Mouse (Mus musculus): ENCODE data around the gene Ugt1a7c. TPM values are rescaled to one million over a fixed set of nuclear protein-coding genes. Genes with fewer than 3 reads are reported as not detected.
"Not testable (repeated sequence)": the region's sequence is repeated elsewhere in the genome, so short reads cannot be mapped to it uniquely, and the experiment has no call there.

Gene Ugt1a7c
- polyA plus RNA-seq, 1 experiment from 2014 or later: 57.4 TPM

DNA sequence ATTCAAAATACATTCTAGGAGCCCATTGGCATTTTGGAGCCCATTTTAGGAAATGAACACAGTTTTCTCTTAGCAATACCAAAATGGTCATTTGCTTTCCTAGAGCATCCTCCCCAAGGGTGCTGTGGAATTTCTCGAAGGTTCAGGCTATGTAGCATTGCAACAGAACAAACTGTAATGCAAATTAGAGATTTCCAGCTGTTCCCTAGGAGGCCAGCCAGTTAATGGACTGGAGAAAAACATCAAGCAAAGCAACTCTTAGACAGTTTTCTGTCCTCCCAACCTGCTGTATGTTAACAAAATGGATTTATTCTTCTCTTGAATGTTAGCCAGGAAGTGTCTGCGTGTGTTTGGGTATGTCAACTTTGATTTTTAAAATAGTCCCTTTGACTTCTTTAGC is 41.8 kb downstream of the Ugt1a7c start:
- H3K27ac ChIP-seq (ENCODE audit: low read depth, low read length): no peak overlapping the region
- no peak overlapping the region for H3K9ac ChIP-seq (ENCODE audit: low read depth, low read length)
- H3K36me3 ChIP-seq (ENCODE audit: control insufficient read depth, insufficient read depth): no peaks in the 10 kb centered on the region
- no peak for TF ChIP-seq CTCF (IDR thresholded peaks at IDR 0.05; ENCODE audit: low read depth)
- H3K9me3 ChIP-seq (ENCODE audit: control insufficient read depth): no peaks in the 10 kb centered on the region
- H3K4me3 ChIP-seq (ENCODE audit: low read depth, low read length): no peak overlapping the region
- no peaks in the 10 kb centered on the region for H3K27me3 ChIP-seq (replicated peaks; ENCODE audit: control insufficient read depth, insufficient read depth, low read length)
- WGBS: 75% methylated on average over 2 of the region's 2 CpGs
- no peak overlapping the region for H3K4me2 ChIP-seq (replicated peaks; ENCODE audit: low read depth)
- no peak for ATAC-seq
- H3K4me1 ChIP-seq (replicated peaks; ENCODE audit: control insufficient read depth, insufficient read depth, low read length): peaks cover 5% of the 10 kb centered on the region; the same call in 1 of the 2 replicates

DNA sequence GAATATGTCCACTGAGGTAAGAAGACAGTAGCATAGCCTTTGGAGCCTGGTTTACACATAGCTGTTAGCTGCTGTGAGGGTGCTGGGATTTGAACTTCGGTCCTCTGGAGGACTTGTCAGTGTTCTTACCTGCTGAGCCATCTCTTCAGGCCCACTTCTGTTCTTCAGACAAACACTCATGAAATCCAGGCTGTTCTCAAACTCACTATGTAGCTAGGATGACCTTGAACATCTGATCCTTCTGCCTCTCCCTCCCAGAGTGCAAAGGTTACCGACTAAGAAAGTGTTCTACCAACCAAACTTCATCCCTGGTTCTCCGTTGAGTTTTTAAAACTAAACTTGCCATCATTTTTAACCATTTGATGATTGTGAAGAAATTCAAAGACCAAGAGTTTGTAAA is 42.4 kb downstream of the Ugt1a7c start:
- H3K27me3 ChIP-seq (replicated peaks; ENCODE audit: control insufficient read depth, insufficient read depth, low read length): no peaks in the 10 kb centered on the region
- WGBS: 59% methylated on average over 3 of the region's 3 CpGs
- no peak overlapping the region for H3K4me3 ChIP-seq (ENCODE audit: low read depth, low read length)
- TF ChIP-seq CTCF (IDR thresholded peaks at IDR 0.05; ENCODE audit: low read depth): no peak
- no peaks in the 10 kb centered on the region for H3K36me3 ChIP-seq (ENCODE audit: control insufficient read depth, insufficient read depth)
- H3K4me2 ChIP-seq (replicated peaks; ENCODE audit: low read depth): no peak overlapping the region
- peaks cover 5% of the 10 kb centered on the region; the same call in 1 of the 2 replicates for H3K4me1 ChIP-seq (replicated peaks; ENCODE audit: control insufficient read depth, insufficient read depth, low read length)
- H3K9me3 ChIP-seq (ENCODE audit: control insufficient read depth): no peaks in the 10 kb centered on the region
- ATAC-seq: no peak
- no peak overlapping the region for H3K9ac ChIP-seq (ENCODE audit: low read depth, low read length)
- no peak overlapping the region for H3K27ac ChIP-seq (ENCODE audit: low read depth, low read length)

DNA sequence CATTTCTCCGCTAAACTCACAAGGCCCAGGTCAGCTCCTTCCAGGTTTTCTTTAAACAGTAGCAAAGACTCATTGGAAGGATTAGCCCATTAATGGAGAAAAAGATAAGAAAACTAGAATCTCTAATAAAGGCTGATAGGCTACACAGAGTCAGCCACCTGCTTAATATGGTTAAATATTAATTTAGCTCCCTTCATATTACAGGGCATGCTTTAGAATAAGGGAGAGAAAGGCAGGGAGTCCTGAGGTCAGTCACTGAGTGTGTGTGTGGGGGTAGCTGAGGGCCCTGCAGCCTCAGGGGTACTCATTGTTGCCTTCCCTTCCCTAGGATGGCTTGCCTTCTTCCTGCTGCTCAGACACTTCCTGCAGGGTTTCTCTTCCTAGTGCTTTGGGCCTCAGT is 43.3 kb downstream of the Ugt1a7c start:
- H3K4me3 ChIP-seq (ENCODE audit: low read depth, low read length): no peak overlapping the region
- no peaks in the 10 kb centered on the region for H3K27me3 ChIP-seq (replicated peaks; ENCODE audit: control insufficient read depth, insufficient read depth, low read length)
- no peaks in the 10 kb centered on the region for H3K9me3 ChIP-seq (ENCODE audit: control insufficient read depth)
- no peak overlapping the region for H3K27ac ChIP-seq (ENCODE audit: low read depth, low read length)
- ATAC-seq: no peak
- WGBS: 41% methylated on average over 1 of the region's 1 CpGs
- no peak for TF ChIP-seq CTCF (IDR thresholded peaks at IDR 0.05; ENCODE audit: low read depth)
- H3K4me2 ChIP-seq (replicated peaks; ENCODE audit: low read depth): no peak overlapping the region
- H3K9ac ChIP-seq (ENCODE audit: low read depth, low read length): no peak overlapping the region
- H3K4me1 ChIP-seq (replicated peaks; ENCODE audit: control insufficient read depth, insufficient read depth, low read length): peaks cover 5% of the 10 kb centered on the region; the same call in 1 of the 2 replicates
- H3K36me3 ChIP-seq (ENCODE audit: control insufficient read depth, insufficient read depth): no peaks in the 10 kb centered on the region

DNA sequence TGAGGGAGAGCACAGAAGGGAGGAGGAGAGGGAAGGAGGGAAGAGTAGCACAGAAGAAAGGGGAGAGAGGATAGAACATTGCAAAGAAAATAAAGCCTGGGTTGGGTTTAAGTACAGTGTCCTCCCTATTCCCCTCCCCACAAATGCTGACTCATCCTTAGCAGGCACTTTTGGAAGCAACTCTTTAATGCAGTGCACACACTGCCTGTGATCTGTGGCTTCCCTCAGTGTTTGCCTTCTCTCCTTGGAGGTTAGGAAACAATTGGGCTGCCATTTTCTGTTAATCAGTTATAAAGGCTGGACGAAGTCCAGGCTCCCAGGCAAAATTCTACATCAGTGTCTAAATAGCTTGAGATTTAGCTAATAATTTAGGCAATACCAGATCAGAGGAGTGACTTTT is 45.6 kb downstream of the Ugt1a7c start:
- 29% methylated on average over 1 of the region's 1 CpGs for WGBS
- not testable (repeated sequence) for H3K27ac ChIP-seq (ENCODE audit: low read depth, low read length); H3K4me1 ChIP-seq (replicated peaks; ENCODE audit: control insufficient read depth, insufficient read depth, low read length); H3K4me2 ChIP-seq (replicated peaks; ENCODE audit: low read depth); H3K9me3 ChIP-seq (ENCODE audit: control insufficient read depth); H3K9ac ChIP-seq (ENCODE audit: low read depth, low read length); H3K36me3 ChIP-seq (ENCODE audit: control insufficient read depth, insufficient read depth); H3K27me3 ChIP-seq (replicated peaks; ENCODE audit: control insufficient read depth, insufficient read depth, low read length); H3K4me3 ChIP-seq (ENCODE audit: low read depth, low read length)
- ATAC-seq: peak; percentile 72

DNA sequence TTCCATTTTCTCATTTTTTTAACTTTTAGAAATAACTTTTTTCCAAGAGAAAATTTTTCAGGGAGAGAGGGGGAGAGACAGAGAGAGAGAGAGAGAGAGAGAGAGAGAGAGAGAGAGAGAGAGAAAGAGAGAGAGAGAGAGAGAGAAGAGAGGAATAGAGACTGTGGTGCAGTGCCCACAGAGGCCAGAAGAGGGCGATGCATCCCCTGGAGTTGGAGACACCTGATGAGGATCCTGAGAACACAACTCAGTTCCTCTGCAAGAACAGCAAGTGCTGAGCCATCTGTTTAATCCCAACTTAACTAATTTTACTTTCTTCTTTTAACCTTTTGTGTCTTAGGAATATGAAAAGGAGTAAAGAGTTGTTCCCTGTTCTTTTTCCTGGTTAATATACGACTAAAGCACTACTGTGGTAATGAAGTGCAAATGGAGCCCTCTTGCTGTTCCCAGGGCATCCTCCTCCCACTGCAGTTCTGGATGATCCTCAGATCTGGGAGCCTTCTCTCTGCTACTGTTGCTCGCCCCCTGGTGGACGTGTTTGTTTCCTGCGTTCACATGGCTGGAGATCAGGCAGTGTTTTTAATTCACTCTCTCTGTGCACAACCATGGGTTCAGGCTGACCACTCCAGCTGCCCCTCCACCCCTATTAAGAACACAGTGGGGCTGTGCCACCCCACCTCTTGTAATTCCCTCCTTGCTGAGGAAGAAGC is 49.3 kb downstream of the Ugt1a7c start:
- H3K9me3 ChIP-seq (ENCODE audit: control insufficient read depth); H3K4me2 ChIP-seq (replicated peaks; ENCODE audit: low read depth); H3K4me3 ChIP-seq (ENCODE audit: low read depth, low read length); H3K9ac ChIP-seq (ENCODE audit: low read depth, low read length); H3K36me3 ChIP-seq (ENCODE audit: control insufficient read depth, insufficient read depth); H3K27me3 ChIP-seq (replicated peaks; ENCODE audit: control insufficient read depth, insufficient read depth, low read length); H3K27ac ChIP-seq (ENCODE audit: low read depth, low read length); H3K4me1 ChIP-seq (replicated peaks; ENCODE audit: control insufficient read depth, insufficient read depth, low read length): not testable (repeated sequence)
- WGBS: 6% methylated on average over 5 of the region's 5 CpGs
- peak; percentile 68 for TF ChIP-seq CTCF (IDR thresholded peaks at IDR 0.05; ENCODE audit: low read depth)
- ATAC-seq: peak; percentile 41; the same call in 1 of the 2 replicates

DNA sequence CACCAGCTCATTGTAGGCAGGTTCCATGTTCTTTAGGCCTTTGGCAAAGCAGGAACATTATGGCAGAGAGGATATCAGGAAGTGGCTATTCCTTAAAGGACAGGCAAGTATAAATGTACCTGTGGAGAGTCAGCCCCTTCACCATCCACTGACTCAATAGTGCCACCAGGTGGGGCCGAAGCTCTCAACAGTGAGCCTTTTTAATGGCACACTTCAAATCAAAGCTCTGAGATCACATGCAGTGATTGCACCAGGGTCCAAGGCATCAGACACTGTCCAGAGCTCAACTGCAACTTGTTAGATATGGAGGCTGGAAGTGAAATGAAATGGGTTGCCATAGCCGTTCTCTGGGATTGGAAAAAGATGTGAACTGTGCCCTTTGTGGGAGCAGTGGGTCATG is 50.4 kb downstream of the Ugt1a7c start:
- not testable (repeated sequence) for H3K27me3 ChIP-seq (replicated peaks; ENCODE audit: control insufficient read depth, insufficient read depth, low read length); H3K4me1 ChIP-seq (replicated peaks; ENCODE audit: control insufficient read depth, insufficient read depth, low read length); H3K27ac ChIP-seq (ENCODE audit: low read depth, low read length); H3K4me3 ChIP-seq (ENCODE audit: low read depth, low read length); H3K4me2 ChIP-seq (replicated peaks; ENCODE audit: low read depth); H3K9ac ChIP-seq (ENCODE audit: low read depth, low read length); H3K9me3 ChIP-seq (ENCODE audit: control insufficient read depth); H3K36me3 ChIP-seq (ENCODE audit: control insufficient read depth, insufficient read depth); ATAC-seq
- TF ChIP-seq CTCF (IDR thresholded peaks at IDR 0.05; ENCODE audit: low read depth): peak; percentile 65
- WGBS: 55% methylated on average over 2 of the region's 2 CpGs

DNA sequence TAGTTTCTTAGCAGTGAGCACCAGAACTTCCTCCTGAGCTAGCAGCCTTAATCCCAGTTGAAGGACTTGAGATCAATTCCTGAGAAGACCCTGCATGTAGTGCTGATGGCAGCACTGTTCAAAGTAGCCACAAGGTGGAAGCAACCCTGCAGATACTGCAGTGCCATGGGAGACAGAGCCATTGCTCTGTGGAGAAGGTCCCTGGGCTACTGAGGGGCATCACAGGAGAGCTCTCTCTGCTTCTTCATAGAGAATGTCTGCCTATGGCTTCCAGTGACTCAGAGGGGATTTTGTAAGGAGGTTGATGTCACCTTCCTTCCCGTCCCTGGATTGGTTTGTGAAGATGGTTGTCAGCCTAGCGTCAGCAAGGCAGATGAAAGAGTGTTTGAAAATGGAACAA is 55.3 kb downstream of the Ugt1a7c start:
- not testable (repeated sequence) for H3K4me3 ChIP-seq (ENCODE audit: low read depth, low read length); ATAC-seq; H3K4me2 ChIP-seq (replicated peaks; ENCODE audit: low read depth); H3K9me3 ChIP-seq (ENCODE audit: control insufficient read depth); H3K4me1 ChIP-seq (replicated peaks; ENCODE audit: control insufficient read depth, insufficient read depth, low read length); H3K9ac ChIP-seq (ENCODE audit: low read depth, low read length); H3K27ac ChIP-seq (ENCODE audit: low read depth, low read length); H3K27me3 ChIP-seq (replicated peaks; ENCODE audit: control insufficient read depth, insufficient read depth, low read length); H3K36me3 ChIP-seq (ENCODE audit: control insufficient read depth, insufficient read depth)
- 78% methylated on average over 2 of the region's 2 CpGs for WGBS
- peak; percentile 66 for TF ChIP-seq CTCF (IDR thresholded peaks at IDR 0.05; ENCODE audit: low read depth)
